ENCODE assay signal across 28 mouse cellular contexts in the genomic region with DNA sequence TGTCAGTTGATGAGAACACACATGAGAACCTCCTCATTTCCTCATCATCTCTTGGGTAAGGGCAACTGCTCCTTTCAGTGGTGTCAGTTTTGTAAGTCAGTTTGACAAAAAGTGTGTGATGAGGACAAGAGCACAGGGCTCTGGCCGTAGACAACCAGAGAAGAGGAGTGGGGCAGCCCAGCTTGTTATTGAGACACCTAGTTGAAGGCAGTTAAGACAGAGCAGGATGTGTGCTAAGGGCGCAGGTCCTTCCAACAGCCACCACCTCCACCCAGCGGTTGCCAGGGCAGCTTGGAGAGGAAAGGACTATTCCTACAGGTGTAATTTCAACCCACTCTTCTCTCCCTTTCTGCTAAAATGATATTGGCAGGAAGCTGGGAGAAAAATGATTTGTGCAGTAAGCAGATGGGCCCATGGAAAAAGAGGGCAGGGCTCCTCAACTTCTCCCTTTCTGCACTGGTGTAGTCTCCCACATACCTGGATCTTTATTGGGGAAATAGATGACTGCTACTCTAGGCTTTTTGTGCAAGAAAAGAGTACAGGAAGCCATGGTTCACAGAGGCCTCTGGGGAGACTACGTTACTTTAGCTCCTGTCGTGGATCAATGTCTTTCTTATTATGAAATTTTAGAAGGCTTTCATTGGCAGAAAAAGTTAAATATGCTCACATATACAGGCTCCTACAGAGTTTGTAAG.
DNase-seq lines count a peak whose midpoint lies in the region; ATAC-seq and TF ChIP-seq lines count a peak whose summit lies in the region.
"Had no signal": no experiment of that assay in that cellular context is flagged by ENCODE, and none has a peak within 500 bp of the region (broad histone marks: within the 10 kb centered on the region; RNA-seq: fewer than 3 reads in every experiment).

No protein-coding gene starts in this region.

- H3K4me1 ChIP-seq in intestine, embryonic 14.5 days (replicated peaks; ENCODE audit: control insufficient read depth, insufficient read depth, low read length): peaks cover 6% of the 10 kb centered on the region; the same call in 1 of the 2 replicates
- no peaks in the 10 kb centered on the region for H3K4me1 ChIP-seq in intestine, postnatal 0 days (replicated peaks; ENCODE audit: control insufficient read depth, insufficient read depth, low read length)
- H3K4me1 ChIP-seq: embryonic facial prominence, embryonic 12.5 days; hindbrain, embryonic 12.5 days; lung, embryonic 15.5 days had no signal

- H3K9me3 ChIP-seq in intestine, embryonic 14.5 days (ENCODE audit: control insufficient read depth, low read length): no peaks in the 10 kb centered on the region
- H3K9me3 ChIP-seq in intestine, postnatal 0 days (ENCODE audit: control insufficient read depth): no peaks in the 10 kb centered on the region
- H3K9me3 ChIP-seq: embryonic facial prominence, embryonic 12.5 days; heart, embryonic 10.5 days; heart, embryonic 15.5 days; hindbrain, embryonic 12.5 days; lung, embryonic 15.5 days; midbrain, embryonic 13.5 days had no signal

- peak; percentile 47 for DNase-seq in intestine, embryonic 14.5 days (ENCODE audit: low spot score)
- DNase-seq in B cell, adult 2 months: peak; percentile 6 to 8
- DNase-seq in urinary bladder, postnatal 25 days (ENCODE audit: low spot score): no peak
- DNase-seq in right cerebral cortex, postnatal 14 days: no peak
- DNase-seq in thymus, postnatal 25 days: no peak
- DNase-seq: adrenal gland, adult 2 months; adrenal gland, postnatal 36 days; cerebellum, adult 8-10 months; cerebellum, postnatal 36 days; embryo, embryonic 11 days; gastrocnemius, adult 2 months; kidney, adult 9 months; kidney, postnatal 10 days; layer of hippocampus, adult 9-11 months; right cerebral cortex, postnatal 4 days had no signal

- ATAC-seq in intestine, embryonic 14.5 days (replicated peaks; ENCODE audit: low FRiP score, low TSS enrichment, low read depth): no peak
- no peak for ATAC-seq in intestine, postnatal 0 days
- peak; percentile 97 for ATAC-seq in granulocyte monocyte progenitor cell, adult 5-6 weeks (replicated peaks; ENCODE audit: poor library complexity, severe bottlenecking)
- peak; percentile 96 for ATAC-seq in megakaryocyte progenitor cell, adult 5-6 weeks (replicated peaks; ENCODE audit: poor library complexity)
- ATAC-seq: activated CD4-positive, CD25-positive, alpha-beta regulatory T cell, adult 4 months; forebrain, embryonic 14.5 days; hindbrain, postnatal 0 days; intestine, embryonic 16.5 days; midbrain, embryonic 13.5 days had no signal

- TF ChIP-seq CTCF in intestine, postnatal 0 days (IDR thresholded peaks at IDR 0.05; ENCODE audit: low read depth): no peak

- H3K27ac ChIP-seq in intestine, embryonic 14.5 days (ENCODE audit: low read depth): no peak overlapping the region
- H3K27ac ChIP-seq in intestine, postnatal 0 days (ENCODE audit: low read depth, low read length): no peak overlapping the region
- H3K27ac ChIP-seq: embryonic facial prominence, embryonic 12.5 days; gastrocnemius, adult 2 months; heart, embryonic 10.5 days; heart, embryonic 15.5 days; hindbrain, embryonic 12.5 days; hindbrain, postnatal 0 days; lung, embryonic 15.5 days; midbrain, embryonic 13.5 days had no signal

- H3K36me3 ChIP-seq in intestine, embryonic 14.5 days (ENCODE audit: control insufficient read depth, insufficient read depth, low read length): no peaks in the 10 kb centered on the region
- no peaks in the 10 kb centered on the region for H3K36me3 ChIP-seq in intestine, postnatal 0 days (ENCODE audit: control insufficient read depth, insufficient read depth)
- H3K36me3 ChIP-seq: embryonic facial prominence, embryonic 12.5 days; heart, embryonic 10.5 days; heart, embryonic 15.5 days; hindbrain, embryonic 12.5 days; lung, embryonic 15.5 days; midbrain, embryonic 13.5 days had no signal

- H3K9ac ChIP-seq in intestine, embryonic 14.5 days (ENCODE audit: low read length): no peak overlapping the region
- H3K9ac ChIP-seq in intestine, postnatal 0 days (ENCODE audit: low read depth, low read length): no peak overlapping the region
- H3K9ac ChIP-seq: embryonic facial prominence, embryonic 12.5 days; heart, embryonic 15.5 days; hindbrain, embryonic 12.5 days; lung, embryonic 15.5 days; midbrain, embryonic 13.5 days had no signal

- 82% methylated on average over 5 of the region's 5 CpGs for WGBS in intestine, embryonic 14.5 days
- 84% methylated on average over 5 of the region's 5 CpGs for WGBS in intestine, postnatal 0 days

- H3K27me3 ChIP-seq in intestine, embryonic 14.5 days (replicated peaks; ENCODE audit: control insufficient read depth, insufficient read depth, low read length): no peaks in the 10 kb centered on the region
- H3K27me3 ChIP-seq in intestine, postnatal 0 days (replicated peaks; ENCODE audit: control insufficient read depth, insufficient read depth, low read length): no peaks in the 10 kb centered on the region
- H3K27me3 ChIP-seq: embryonic facial prominence, embryonic 12.5 days; heart, embryonic 15.5 days; hindbrain, embryonic 12.5 days; lung, embryonic 15.5 days; midbrain, embryonic 13.5 days had no signal

- no peak overlapping the region for H3K4me2 ChIP-seq in intestine, embryonic 14.5 days (ENCODE audit: low read length)
- no peak overlapping the region for H3K4me2 ChIP-seq in intestine, postnatal 0 days (replicated peaks; ENCODE audit: low read depth)
- H3K4me2 ChIP-seq: embryonic facial prominence, embryonic 12.5 days; heart, embryonic 15.5 days; hindbrain, embryonic 12.5 days; lung, embryonic 15.5 days; midbrain, embryonic 13.5 days had no signal

- no peak overlapping the region for H3K4me3 ChIP-seq in intestine, embryonic 14.5 days (ENCODE audit: low read depth, low read length)
- no peak overlapping the region for H3K4me3 ChIP-seq in intestine, postnatal 0 days (ENCODE audit: low read depth, low read length)
- H3K4me3 ChIP-seq: embryonic facial prominence, embryonic 12.5 days; gastrocnemius, adult 2 months; heart, embryonic 10.5 days; heart, embryonic 15.5 days; hindbrain, embryonic 12.5 days; lung, embryonic 15.5 days; midbrain, embryonic 13.5 days had no signal

Comparison
In these comparisons a context has a peak if more than half of its experiments do, and no peak if none do; other contexts are left out.
1. ATAC-seq: peak in granulocyte monocyte progenitor cell, adult 5-6 weeks (single experiment) and megakaryocyte progenitor cell, adult 5-6 weeks (single experiment); none in intestine, embryonic 14.5 days (single experiment) and intestine, postnatal 0 days (single experiment).
2. DNase-seq: peak in intestine, embryonic 14.5 days (single experiment) and B cell, adult 2 months (2 of 2); none in urinary bladder, postnatal 25 days (single experiment), right cerebral cortex, postnatal 14 days (single experiment) and thymus, postnatal 25 days (single experiment).